Mouse (Mus musculus) adrenal gland, adult (tissue): ENCODE results near the gene Ocln.

Source experiments
- DNase-seq, 2 experiments: peaks; one replicate each; pipeline ENCODE4 v3.0.0; 2022 to 2023; ENCODE audit warnings: low spot score in 1 of 2; ENCODE audit not compliant: inconsistent age in 2 of 2

Gene Ocln

GRCm38 (mm10) chr13:100552369-100553041 lies at the start of gene Ocln:
TSS of gene Ocln (minus strand) at chr13:100552718.
- DNase-seq, result peak; percentile 65 to 94

GRCm38 (mm10) chr13:100601034-100601433 lies 48.5 kb upstream of the Ocln start:
- no peak for DNase-seq

DNA sequence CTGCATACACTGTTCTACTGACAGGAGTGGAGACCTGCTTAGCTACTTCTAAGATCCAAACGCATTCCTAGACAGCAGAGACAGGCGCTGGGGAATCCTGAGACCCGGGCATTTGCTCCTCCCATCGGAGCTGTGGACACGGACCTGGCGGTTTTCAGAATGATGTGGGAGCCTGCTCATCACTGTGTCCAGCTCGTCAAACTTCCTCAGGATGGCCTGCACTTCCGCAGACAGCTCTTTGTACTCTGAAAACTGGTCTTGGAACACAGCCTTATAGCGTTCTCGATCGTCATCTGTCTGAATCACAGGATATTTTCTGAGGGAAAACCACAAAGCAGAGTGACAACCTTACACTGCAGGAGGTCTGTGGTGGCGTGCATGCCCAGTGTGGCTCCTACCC lies 47.8 kb upstream of the Ocln start:
- DNase-seq, result no peak

- no peak for DNase-seq
These were observed 44.8 kb upstream of the Ocln start for GRCm38 (mm10) chr13:100597284-100597683.

DNA sequence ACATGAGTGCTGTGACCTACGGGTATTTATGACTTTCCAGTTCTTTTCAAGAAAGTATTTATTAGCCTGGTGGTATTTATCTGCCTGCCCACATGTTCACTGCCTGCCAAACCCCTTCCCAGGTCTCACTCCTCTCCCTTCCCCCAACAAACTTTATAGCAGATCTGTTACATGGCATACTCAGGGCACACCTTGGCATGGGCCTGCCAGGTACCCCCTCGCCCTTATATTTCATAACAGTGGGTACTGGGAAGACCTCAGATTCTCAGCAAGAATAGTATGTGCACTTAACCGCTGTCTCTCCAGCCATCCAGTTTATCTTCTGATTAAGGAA lies 43.0 kb upstream of the Ocln start:
- DNase-seq, result no peak

DNA sequence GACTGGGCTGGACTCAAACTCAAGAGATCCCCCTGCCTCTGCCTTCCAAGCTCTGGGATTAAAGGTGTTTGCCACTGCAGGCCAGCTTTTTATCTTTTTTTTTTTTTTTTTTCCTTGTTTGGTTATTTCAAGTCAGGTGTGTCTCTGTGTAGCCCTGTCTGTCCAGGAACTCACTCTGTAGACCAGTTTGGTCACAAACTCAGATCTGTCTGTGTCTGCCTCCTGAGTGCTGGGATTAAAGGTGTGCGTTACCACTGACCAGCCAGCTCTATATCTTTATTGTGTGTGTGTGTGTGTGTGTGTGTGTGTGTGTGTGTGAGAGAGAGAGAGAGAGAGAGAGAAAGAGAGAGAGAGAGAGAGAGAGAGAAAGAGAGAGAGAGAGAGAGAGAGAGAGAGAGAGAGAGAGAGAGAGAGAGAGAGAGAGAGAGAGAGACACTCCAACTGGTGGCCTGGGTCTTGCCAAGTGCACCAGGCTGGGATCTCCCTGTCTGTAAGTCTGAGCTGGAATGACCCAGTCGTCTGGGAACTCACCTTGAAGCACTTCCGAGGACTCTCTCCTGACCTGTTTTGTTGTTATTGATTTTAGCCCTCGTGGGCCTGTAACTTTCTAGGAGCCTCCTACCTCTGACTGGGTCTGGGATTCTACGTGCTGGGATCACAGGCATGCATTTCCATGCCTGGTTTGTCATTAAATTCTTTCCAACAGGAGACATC lies 42.5 kb upstream of the Ocln start:
- DNase-seq, result no peak

DNA sequence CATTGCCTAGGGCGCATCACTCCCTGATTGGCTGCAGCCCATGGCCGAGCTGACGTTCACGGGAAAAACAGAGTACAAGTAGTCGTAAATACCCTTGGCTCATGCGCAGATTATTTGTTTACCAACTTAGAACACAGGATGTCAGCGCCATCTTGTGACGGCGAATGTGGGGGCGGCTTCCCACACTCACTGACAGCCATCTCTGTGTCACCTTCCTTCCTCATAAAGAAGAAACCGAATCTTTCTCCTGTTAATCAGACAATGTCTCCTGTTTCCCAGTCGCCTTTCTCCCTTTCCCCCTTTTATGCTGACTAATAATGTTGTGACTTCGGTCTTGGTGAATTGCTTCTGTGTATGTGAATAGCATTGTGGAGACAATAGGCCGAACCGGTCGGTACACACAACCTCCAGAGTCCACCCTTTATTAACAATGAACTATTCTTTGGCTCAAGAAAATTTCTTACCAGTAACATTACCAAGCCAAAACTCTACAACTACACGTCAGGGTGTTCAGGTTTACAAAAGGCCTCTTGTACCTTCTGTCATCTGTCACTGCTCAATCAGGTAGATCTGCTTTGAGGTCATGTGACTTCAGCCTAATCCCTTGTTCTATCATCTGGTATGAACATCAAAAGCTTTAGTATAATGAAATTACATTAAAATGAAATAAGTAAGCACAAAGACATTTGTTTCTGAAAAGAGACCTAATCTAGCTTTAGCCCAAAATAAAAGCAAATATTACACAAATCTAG lies 41.7 kb upstream of the Ocln start:
- peak; percentile 38 to 76 for DNase-seq

- DNase-seq, result no peak
These were observed 36.1 kb upstream of the Ocln start for GRCm38 (mm10) chr13:100588646-100589045.

GRCm38 (mm10) chr13:100582144-100582543 lies 29.6 kb upstream of the Ocln start:
- DNase-seq, result no peak

DNA sequence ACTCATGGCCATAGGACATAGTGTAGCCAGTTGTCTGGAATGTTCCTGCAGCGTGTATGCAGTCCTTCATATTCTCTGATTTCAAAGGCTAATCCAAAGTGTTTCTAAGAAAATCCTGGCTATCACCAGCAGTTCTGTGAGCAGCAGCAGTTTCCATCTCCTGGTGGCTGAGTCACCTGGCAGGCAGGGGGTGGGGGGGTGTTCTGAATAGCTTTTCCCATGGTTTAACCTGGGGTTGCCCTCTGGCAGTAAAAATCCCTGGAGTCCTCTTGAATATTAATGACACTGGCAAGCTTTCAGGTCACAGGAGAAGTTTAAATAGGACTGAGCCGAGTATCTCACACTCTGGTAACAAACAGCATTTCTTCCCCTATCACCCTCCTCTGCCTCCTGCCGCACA lies 29.2 kb upstream of the Ocln start:
- DNase-seq, result peak in 1 of 2 experiments; percentile 56

- no peak for DNase-seq
These were observed 27.4 kb upstream of the Ocln start for GRCm38 (mm10) chr13:100579951-100580350.

DNA sequence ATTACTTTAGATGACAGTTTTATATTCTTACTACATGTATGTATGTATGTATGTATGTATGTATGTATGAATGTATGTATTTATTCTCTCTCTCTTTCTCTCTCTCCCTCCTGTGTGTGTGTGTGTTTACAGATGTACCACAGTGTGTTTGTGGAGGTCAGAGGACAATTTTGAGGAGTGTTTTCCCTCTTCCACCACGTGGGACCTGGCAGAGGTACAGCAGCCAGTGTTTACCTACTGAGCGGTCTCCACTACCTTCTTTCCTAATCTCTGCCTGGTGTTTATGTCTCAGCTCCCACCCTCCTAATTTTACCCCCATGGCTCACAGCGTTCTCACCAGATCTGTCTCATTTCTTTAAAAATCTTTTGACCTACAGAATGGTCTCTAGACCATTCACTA lies 26.7 kb upstream of the Ocln start:
- no peak for DNase-seq

GRCm38 (mm10) chr13:100575950-100576349 lies 23.4 kb upstream of the Ocln start:
- peak in 1 of 2 experiments; percentile 26 for DNase-seq

DNA sequence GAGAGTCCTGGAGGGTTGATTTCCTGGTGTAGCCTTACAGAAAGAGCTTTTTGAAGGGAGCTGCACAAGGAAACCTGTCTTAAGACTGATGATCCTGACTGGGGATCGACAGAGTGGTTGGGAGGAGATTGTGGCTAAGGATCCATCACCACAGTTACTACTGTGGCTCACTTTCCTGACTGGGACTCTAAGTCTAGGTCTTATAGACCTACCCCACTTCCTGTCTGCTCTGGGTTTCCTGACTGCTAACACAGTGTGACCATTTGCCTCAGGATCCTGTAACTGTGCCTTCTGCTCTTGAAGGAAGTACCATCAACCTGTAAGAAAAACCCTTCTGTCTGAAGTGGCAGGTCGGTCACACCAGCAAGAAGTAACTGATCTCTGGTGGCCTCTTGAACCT lies 18.2 kb upstream of the Ocln start:
- DNase-seq, result no peak

GRCm38 (mm10) chr13:100568359-100568758 lies 15.8 kb upstream of the Ocln start:
- no peak for DNase-seq

DNA sequence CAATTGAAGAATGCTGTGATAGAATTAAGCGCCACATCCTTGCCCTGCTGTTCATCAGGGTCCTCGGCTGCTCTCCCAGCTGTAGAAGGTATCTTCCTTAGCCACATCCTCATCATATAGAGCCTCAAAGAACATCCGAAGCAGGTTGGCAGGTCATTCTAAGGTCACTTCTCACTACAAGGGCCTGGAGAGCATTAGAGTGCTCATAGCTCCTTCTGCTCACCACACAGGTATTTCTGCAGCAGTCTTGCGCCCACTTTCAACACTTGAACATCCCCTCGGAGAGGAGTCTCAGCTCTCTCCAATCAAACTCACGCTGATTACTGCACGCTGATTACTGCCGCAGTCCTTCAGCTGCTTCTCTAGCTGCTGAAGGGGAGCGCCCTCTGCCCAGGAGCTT lies 6.9 kb upstream of the Ocln start:
- DNase-seq, result no peak

GRCm38 (mm10) chr13:100557011-100557410 lies 4.5 kb upstream of the Ocln start:
- DNase-seq, result no peak

- DNase-seq, result no peak
These were observed 522 bp upstream of the Ocln start for GRCm38 (mm10) chr13:100553042-100553437.

- DNase-seq, result peak in 1 of 2 experiments; percentile 74
These were observed 529 bp downstream of the Ocln start for GRCm38 (mm10) chr13:100552009-100552368.

DNA sequence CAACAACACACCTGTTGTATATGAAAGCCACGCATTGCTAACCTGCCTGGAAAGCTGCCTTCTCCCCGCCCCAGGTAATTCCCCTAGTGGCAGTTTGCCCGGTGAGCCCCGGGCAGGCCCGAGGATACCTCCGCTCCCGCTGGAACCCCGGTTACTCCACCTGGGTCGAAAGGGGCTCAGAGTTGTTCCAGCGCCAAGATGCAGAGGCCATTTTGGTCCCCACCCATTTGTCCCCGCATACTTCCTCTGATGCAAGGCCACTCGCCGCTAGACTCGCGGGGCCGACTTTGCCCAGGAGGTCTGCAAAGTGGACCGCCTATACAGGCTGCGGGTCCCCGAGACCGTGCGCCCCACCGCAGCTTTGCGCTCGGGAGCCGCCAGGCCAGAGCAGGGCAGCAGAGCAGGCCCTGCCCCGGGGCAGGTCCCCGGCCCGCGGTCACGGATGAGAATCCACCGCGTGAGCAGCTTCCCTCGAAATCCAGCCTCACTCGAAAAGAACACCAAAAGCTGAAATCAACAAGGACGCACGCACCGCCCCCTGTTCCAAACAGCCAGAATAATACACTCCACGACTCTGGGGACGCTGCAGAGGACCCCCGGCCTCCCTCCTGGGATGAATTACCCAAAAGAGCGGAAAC lies 1.0 kb downstream of the Ocln start:
- DNase-seq, result peak; percentile 19 to 73

- DNase-seq, result no peak
These were observed 5.2 kb downstream of the Ocln start for GRCm38 (mm10) chr13:100547269-100547668.

GRCm38 (mm10) chr13:100545510-100545909 lies 7.0 kb downstream of the Ocln start:
- DNase-seq, result no peak
